Mouse (Mus musculus): ENCODE data around the gene Gm11567.

- TF ChIP-seq CTCF (conservative IDR thresholded peaks at IDR 0.05; ENCODE audit: low read length) (no peak), POU5F1 (IDR thresholded peaks at IDR 0.05; ENCODE audit: borderline replicate concordance, low read length) (no peak)
Observed at GRCm38 (mm10) chr11:99858761-99859160, 20.2 kb upstream of the Gm11567 start.
